Mouse (Mus musculus): ENCODE results near the gene Taar7d. TPM values are rescaled to one million over a fixed set of nuclear protein-coding genes. Genes with fewer than 3 reads are reported as not detected.
"Not testable (repeated sequence)": the region's sequence is repeated elsewhere in the genome, so short reads cannot be mapped to it uniquely, and the experiment has no call there.

Taar7d gene
- total RNA-seq (2021): not detected in 2 replicates
- long read RNA-seq: 0 reads

- DNase-seq: no peak
Observed at GRCm38 (mm10) chr10:24026922-24027321, at the start of gene Taar7d. Gene Taar7d, plus strand, starts transcription at chr10:24027222.

DNA sequence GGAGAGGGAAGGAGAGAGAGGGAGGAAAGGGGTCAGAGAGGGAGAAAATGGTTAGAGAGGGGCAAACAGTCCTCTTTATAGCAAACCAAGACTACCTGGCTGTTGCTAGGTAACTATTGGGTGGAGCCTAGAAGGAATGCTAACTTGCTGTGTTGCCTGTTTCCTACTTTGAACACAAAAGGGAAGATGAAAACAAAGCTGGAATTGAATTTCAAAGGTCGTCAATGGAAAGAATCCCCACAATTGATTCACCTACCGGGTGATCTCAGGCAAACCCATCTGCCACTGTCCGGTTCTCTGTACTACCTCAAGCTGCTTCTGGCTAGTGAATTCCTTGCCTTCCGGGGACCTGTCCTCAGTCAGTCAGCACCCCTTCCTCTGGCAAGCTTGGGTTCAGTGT is 49.1 kb upstream of the Taar7d start:
- DNase-seq: no peak

DNA sequence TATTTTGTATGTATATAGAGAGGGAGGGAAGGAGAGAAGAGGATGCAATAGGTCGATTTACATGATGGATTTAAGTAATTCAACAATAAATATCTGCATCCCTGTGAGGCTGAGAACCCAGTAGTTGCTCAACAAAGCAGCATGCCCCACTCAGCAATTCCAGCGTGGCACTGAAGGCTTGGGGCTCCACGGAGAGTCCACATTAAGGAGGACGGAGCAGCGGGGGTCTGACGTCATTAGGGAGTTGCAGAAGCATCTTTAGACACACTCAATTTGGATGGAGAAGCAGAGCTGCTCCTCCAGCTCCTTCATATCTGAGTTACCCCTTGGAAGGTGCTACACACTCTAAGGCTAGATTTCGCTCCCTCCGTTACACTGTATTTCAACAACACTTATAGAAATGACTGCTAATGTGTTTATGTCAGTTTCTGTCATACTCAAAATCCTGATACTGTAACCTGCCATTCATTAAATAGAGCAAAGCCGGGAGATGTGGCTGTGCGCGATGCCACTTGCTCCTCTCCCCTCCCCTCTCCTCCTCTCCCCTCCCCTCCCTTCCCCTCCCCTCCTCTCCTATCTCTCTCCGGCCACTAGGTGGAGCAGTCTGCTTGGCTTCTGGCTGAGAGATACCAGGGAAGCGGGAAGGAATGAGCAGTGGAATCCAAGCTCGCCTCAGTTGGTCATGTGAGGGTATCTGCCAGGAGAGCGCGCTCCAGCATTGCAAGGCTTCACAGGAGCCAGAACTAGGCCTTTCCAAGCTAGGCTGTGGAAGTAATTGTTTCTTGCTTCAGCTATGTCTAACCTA is 47.9 kb upstream of the Taar7d start:
- peak; percentile 78 for DNase-seq

GRCm38 (mm10) chr10:23985546-23985945 is 41.5 kb upstream of the Taar7d start, which contains the start of gene Taar6:
Gene Taar6, minus strand, starts transcription at chr10:23985646.
- no peak for DNase-seq

- no peak for DNase-seq
Observed at GRCm38 (mm10) chr10:23986419-23986818, 40.6 kb upstream of the Taar7d start.

- no peak for DNase-seq
Observed at GRCm38 (mm10) chr10:23993381-23993780, 33.6 kb upstream of the Taar7d start, which contains the start of gene Taar7a. Gene Taar7a, minus strand, starts transcription at chr10:23993481.

DNA sequence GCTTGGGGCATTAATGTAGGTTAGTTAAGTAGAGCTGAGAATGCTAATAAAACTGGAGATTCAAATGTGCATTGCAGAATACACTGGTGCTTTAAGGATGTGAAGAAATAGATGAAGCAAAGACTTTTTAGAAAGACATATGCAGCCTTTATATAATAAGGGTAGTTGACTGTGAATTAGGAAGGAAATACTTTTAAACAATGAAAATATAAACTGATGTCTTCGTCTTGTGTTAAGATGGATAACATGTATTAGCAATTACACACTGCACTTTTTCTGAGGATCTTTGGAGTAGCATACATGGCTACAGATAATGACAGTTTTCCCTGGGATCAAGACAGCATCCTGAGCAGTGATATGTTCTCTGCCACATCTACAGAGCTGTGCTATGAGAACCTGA is 27.4 kb upstream of the Taar7d start, which contains the start of gene Taar7b:
Gene Taar7b (plus strand): TSS at position 301 of the 400 bp plus-strand sequence.
- no peak for DNase-seq

DNA sequence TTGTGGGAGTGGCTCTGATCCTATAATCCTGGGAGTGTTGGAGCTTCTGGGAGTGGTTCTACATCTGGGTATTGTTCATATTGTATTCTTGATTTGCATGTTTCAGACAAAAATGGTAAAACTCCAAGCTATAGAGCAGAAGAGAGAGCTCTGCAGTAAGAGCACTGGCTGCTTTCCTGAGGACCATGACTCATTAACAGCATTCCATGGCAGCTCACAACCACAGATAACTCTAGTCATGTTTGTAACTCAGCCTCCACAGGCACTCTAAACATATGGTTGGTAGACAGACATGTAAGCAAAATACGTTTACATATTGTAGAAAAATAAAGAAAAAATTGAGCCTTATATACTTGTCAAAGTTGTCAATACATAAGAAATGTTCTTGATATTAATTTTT is 20.6 kb upstream of the Taar7d start:
- no peak for DNase-seq

GRCm38 (mm10) chr10:24007034-24007433 is 20.0 kb upstream of the Taar7d start:
- no peak for DNase-seq

GRCm38 (mm10) chr10:24008143-24008542 is 18.9 kb upstream of the Taar7d start:
- DNase-seq: no peak

- no peak for DNase-seq
Observed at GRCm38 (mm10) chr10:24031347-24031746, 4.3 kb downstream of the Taar7d start.

DNA sequence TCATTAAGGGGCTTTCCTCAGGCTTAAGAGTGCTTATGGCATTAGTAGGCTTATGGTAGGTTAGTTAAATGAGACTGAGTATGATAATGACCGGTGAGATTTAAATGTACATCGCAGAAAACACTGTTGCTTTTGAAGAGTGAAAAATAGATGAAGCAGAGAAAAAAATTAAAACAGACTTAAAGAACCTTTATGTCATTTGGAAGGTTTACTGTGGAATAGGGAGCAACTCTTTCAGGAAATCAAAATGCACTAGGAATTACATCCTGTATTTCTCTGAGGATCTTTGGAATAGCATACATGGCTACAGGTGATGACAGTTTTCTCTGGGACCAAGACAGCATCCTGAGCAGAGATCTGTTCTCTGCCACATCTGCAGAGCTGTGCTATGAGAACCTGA is 10.3 kb downstream of the Taar7d start, which contains the start of gene Taar7e:
Gene Taar7e (plus strand): TSS at position 301 of the 400 bp plus-strand sequence.
- DNase-seq: no peak

GRCm38 (mm10) chr10:24040120-24040869 is 13.3 kb downstream of the Taar7d start:
- DNase-seq: no peak

DNA sequence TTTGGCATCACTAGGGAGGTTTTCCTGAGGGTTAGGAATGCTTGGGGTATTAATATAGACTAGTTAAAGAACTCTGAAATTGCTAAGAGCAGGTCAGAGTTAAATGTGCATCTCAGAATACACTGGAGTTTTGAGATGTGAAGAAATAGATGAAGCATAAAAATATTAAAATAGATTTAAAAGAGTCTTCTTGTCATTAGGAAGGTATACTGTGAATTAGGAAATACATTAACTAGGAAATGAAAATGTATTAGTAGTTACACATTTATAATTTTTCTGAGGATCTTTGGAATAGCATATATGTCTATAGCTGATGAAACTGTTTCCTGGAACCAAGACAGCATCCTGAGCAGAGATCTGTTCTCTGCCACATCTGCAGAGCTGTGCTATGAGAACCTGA is 22.2 kb downstream of the Taar7d start, which contains the start of gene Taar7f:
Gene Taar7f (plus strand): TSS at position 301 of the 400 bp plus-strand sequence.
- DNase-seq: no peak

DNA sequence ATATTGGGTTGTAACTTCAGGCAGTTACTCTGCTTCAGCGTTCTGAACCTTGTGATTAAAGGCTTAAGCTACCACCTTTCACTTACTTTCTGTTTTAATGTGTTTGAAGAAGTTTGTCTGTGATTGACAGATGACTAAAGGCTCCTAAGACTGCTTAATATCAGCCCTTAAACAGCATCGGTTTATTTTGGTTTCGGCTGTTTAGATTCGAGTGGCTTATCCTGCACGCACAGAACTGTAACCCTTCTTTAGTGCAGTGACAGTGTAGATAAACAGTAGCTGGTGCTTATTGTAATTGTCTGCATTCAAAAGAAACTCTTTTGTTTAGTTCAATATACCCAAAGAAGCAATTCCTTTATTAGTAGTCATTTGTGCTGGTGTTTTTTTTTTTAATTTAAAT is 25.0 kb downstream of the Taar7d start:
- no peak for DNase-seq

GRCm38 (mm10) chr10:24058986-24059385 is 32.0 kb downstream of the Taar7d start:
- DNase-seq: no peak

- DNase-seq: not testable (repeated sequence)
Observed at GRCm38 (mm10) chr10:24074751-24075150, 47.7 kb downstream of the Taar7d start.

- DNase-seq: not testable (repeated sequence)
Observed at GRCm38 (mm10) chr10:24076200-24076599, 49.2 kb downstream of the Taar7d start, which contains the start of gene Taar8a. Gene Taar8a, plus strand, starts transcription at chr10:24076500.

Data from adrenal gland, postnatal 25 days (tissue).